Mouse (Mus musculus): Measurements from ENCODE around the gene Maged1. TPM values are rescaled to one million over a fixed set of nuclear protein-coding genes. Genes with fewer than 3 reads are reported as not detected.

Gene Maged1
- polyA plus RNA-seq (2016; fragmentation: Nextera tagmentation; extraction: Ambion mirVana) = 955 and 1,015 TPM in 2 replicates

DNA sequence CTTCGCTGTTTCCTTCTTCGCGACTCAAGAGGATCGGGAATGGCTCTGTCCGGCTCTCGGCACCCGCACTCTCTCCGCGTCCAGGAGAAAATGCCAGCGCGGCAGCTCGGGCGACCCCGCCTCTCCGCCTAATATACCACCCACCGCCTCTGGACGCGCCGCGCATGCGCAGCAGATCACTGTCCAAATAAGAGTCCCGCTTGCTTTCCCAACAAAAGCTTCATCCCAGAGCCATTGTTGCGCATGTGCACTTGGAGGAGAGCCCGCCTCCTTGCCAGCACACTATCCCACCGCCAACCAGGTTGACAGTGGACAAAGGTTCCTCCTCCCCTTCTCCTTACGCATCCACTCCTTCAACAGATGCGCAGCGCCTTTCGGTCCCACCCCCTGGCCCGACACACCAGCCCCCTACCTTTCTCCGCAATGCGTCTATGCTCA is at the start of gene Maged1:
Maged1 (minus strand) TSS at position 226 of the 438 bp plus-strand sequence.
- peak within 1 kb of the TSS; percentile 92 for H3K27ac ChIP-seq
- WGBS = 13% methylated on average over 27 of the region's 32 CpGs
- peak within 1 kb of the TSS; percentile 90 for H3K9ac ChIP-seq
- peak within 1 kb of the TSS; percentile 61 for H3K4me3 ChIP-seq
- peaks cover 19% of the 10 kb centered on the region for H3K4me1 ChIP-seq
- H3K4me2 ChIP-seq (replicated peaks) = peak within 1 kb of the TSS; percentile 55
- ATAC-seq (ENCODE audit: low FRiP score) = peak; percentile 91
- peaks cover 11% of the 10 kb centered on the region; the same call in 1 of the 2 replicates for H3K27me3 ChIP-seq
- peaks cover 31% of the 10 kb centered on the region for H3K36me3 ChIP-seq
- no peaks in the 10 kb centered on the region for H3K9me3 ChIP-seq (replicated peaks)

DNA sequence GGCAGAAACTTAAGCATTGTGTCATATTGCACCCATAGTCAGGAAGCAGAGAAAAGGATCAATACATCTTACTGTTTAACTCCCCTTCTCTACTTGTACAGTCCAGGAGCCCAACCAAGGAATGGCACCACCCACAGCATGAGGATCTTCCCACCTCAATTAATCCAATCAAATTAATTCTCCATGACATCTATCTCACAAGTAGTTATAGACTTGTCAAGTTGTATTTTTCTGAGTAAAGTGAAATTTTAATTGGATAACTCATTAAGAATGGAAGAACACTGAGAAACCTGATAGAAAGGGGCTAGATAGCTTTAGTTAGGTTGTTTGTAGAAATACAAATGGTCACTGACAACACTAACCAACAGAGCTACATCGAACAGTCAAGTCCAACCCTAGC is 38.3 kb upstream of the Maged1 start:
- 81% methylated on average over 1 of the region's 1 CpGs for WGBS
- H3K27ac ChIP-seq = no peak overlapping the region
- ATAC-seq (ENCODE audit: low FRiP score) = no peak
- H3K4me3 ChIP-seq = no peak overlapping the region
- no peak overlapping the region for H3K4me2 ChIP-seq (replicated peaks)
- H3K9me3 ChIP-seq (replicated peaks) = no peaks in the 10 kb centered on the region
- H3K9ac ChIP-seq = no peak overlapping the region
- no peaks in the 10 kb centered on the region for H3K36me3 ChIP-seq
- H3K27me3 ChIP-seq = no peaks in the 10 kb centered on the region
- no peaks in the 10 kb centered on the region for H3K4me1 ChIP-seq

GRCm38 (mm10) chrX:94564694-94565093 is 22.8 kb upstream of the Maged1 start:
- 75% methylated on average over 2 of the region's 2 CpGs for WGBS
- no peak overlapping the region for H3K27ac ChIP-seq
- H3K36me3 ChIP-seq = no peaks in the 10 kb centered on the region
- H3K4me2 ChIP-seq (replicated peaks) = no peak overlapping the region
- H3K9ac ChIP-seq = no peak overlapping the region
- H3K4me3 ChIP-seq = no peak overlapping the region
- H3K27me3 ChIP-seq = peaks cover 4% of the 10 kb centered on the region; the same call in 1 of the 2 replicates
- no peaks in the 10 kb centered on the region for H3K9me3 ChIP-seq (replicated peaks)
- H3K4me1 ChIP-seq = no peaks in the 10 kb centered on the region
- no peak for ATAC-seq (ENCODE audit: low FRiP score)

DNA sequence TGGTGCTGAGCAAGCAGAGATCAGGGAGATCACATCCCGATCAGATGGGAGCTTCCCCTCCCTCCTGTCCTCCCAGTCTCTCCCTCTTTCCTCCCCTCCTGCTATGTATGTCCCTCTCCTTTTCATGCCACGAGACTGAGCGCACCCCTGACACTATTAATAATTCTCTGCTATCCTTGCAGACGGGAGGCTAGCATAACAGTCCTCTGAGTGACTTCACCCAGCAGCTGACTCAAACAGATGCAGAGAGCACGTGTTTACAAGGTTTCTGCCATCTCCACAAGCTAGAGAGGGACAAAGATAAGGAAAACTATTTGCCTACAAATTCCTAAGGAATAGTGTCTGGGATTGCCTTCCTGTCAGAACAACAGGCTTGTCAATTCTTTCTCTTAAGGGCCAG is 20.4 kb upstream of the Maged1 start:
- 47% methylated on average over 5 of the region's 5 CpGs for WGBS

GRCm38 (mm10) chrX:94548227-94548626 is 6.3 kb upstream of the Maged1 start:
- no peaks in the 10 kb centered on the region for H3K9me3 ChIP-seq (replicated peaks)
- H3K4me1 ChIP-seq = no peaks in the 10 kb centered on the region
- ATAC-seq (ENCODE audit: low FRiP score) = no peak
- H3K27me3 ChIP-seq = no peaks in the 10 kb centered on the region; the same call in 1 of the 2 replicates
- H3K4me2 ChIP-seq (replicated peaks) = no peak overlapping the region
- no peak overlapping the region for H3K9ac ChIP-seq
- H3K27ac ChIP-seq = no peak overlapping the region
- H3K4me3 ChIP-seq = no peak overlapping the region
- no peaks in the 10 kb centered on the region for H3K36me3 ChIP-seq
- WGBS = 70% methylated on average over 3 of the region's 3 CpGs

More for the DNA sequence above, 20.4 kb upstream of the Maged1 start:
- H3K9me3 ChIP-seq (replicated peaks) = no peaks in the 10 kb centered on the region
- H3K4me3 ChIP-seq = no peak overlapping the region
- H3K27ac ChIP-seq = no peak overlapping the region
- no peaks in the 10 kb centered on the region for H3K4me1 ChIP-seq
- no peaks in the 10 kb centered on the region for H3K27me3 ChIP-seq
- ATAC-seq (ENCODE audit: low FRiP score) = no peak
- H3K9ac ChIP-seq = no peak overlapping the region
- H3K4me2 ChIP-seq (replicated peaks) = no peak overlapping the region
- H3K36me3 ChIP-seq = no peaks in the 10 kb centered on the region

DNA sequence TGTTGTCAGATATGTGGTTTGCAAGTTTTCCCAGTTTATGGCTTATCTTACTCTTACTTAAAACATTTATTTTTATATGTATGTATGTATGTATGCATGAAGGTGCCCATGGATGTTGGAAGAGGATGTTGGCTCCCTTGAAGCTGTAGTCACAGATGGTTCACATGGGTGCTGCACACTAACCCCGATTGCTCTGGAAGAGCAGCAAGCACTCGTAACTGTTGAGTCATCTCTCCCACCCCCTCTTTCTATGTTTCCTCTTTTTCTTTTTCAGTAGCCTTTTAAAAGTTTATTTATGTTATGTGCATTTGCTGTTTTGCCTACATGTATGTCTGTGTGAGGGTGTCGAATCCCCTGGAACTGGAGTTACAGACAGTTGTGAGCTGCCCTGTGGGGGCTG is 4.0 kb upstream of the Maged1 start:
- Histone ChIP-seq H3K27ac (no peak overlapping the region), H3K4me2 (replicated peaks) (no peak overlapping the region), H3K36me3 (no peaks in the 10 kb centered on the region), H3K27me3 (peaks cover 10% of the 10 kb centered on the region; the same call in 1 of the 2 replicates), H3K9me3 (replicated peaks) (no peaks in the 10 kb centered on the region), H3K9ac (no peak overlapping the region), H3K4me1 (0 out of 2 replicates have a peak, but pooled peaks cover 3% of the 10 kb centered on the region), H3K4me3 (no peak overlapping the region)
- 83% methylated on average over 3 of the region's 3 CpGs for WGBS
- ATAC-seq (ENCODE audit: low FRiP score) = no peak

DNA sequence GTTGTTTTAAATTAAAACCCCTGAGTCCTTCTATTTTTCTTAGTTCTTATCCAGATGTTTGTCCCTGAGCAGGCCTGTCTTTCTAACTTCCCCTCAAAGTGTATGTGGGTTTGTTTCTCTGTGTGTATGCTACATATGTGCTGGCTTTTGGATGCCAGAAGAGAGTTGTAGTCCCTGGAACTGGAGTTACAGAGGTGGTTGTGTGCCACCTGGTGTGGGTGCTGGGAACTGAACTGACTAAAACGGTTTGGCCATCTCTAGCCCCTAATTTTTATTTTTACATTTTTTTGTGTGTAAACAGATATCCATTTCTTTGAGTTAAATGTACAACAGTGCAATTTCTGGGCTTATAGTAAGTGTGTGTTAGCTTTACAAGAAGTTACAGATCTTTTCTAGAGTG is 3.0 kb upstream of the Maged1 start:
- 21% methylated on average over 1 of the region's 1 CpGs for WGBS
- Histone ChIP-seq H3K4me1 (peaks cover 6% of the 10 kb centered on the region), H3K27ac (peak overlapping the region; percentile 64; the same call in 1 of the 2 replicates), H3K9ac (no peak overlapping the region), H3K36me3 (peaks cover 1% of the 10 kb centered on the region; the same call in 1 of the 2 replicates), H3K4me3 (no peak overlapping the region), H3K4me2 (replicated peaks) (no peak overlapping the region), H3K9me3 (replicated peaks) (no peaks in the 10 kb centered on the region), H3K27me3 (peaks cover 11% of the 10 kb centered on the region; the same call in 1 of the 2 replicates)
- ATAC-seq (ENCODE audit: low FRiP score) = no peak

GRCm38 (mm10) chrX:94542536-94542935 is 593 bp upstream of the Maged1 start:
- H3K27me3 ChIP-seq = peaks cover 11% of the 10 kb centered on the region; the same call in 1 of the 2 replicates
- H3K4me2 ChIP-seq (replicated peaks) = peak overlapping the region; percentile 50
- peaks cover 19% of the 10 kb centered on the region for H3K4me1 ChIP-seq
- H3K9ac ChIP-seq = peak overlapping the region; percentile 55
- H3K4me3 ChIP-seq = peak overlapping the region; percentile 61
- no peaks in the 10 kb centered on the region for H3K9me3 ChIP-seq (replicated peaks)
- peaks cover 25% of the 10 kb centered on the region for H3K36me3 ChIP-seq
- H3K27ac ChIP-seq = peak overlapping the region; percentile 92
- 41% methylated on average over 9 of the region's 9 CpGs for WGBS
- 0 out of 2 replicates have a peak, but pooled peaks have one; percentile 1 for ATAC-seq (ENCODE audit: low FRiP score)

DNA sequence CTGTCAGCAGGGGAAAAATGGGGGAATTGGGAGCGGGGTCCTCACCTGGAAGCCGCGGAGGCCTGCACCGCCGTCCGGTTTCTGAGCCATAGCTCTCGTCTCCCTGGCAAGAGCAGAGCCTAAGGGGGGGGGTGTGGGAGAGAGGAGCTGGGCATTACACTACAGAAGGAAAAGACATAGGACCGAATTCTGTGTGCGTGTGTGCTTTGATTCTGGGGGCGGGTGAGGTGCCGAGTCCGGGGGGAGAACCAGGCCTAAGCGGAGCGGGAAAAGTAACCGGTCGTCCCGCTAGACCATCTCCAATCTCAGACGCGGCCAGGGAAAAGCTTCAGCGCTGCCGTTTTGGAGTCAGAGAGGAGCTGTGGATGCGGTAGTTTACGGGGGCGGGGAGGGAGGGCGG is 737 bp downstream of the Maged1 start:
- H3K9me3 ChIP-seq (replicated peaks) = no peaks in the 10 kb centered on the region
- ATAC-seq (ENCODE audit: low FRiP score) = peak; percentile 0
- peaks cover 37% of the 10 kb centered on the region for H3K36me3 ChIP-seq
- H3K27ac ChIP-seq = peak overlapping the region; percentile 92
- peak overlapping the region; percentile 55 for H3K4me2 ChIP-seq (replicated peaks)
- H3K4me3 ChIP-seq = peak overlapping the region; percentile 61
- peak overlapping the region; percentile 90 for H3K9ac ChIP-seq
- peaks cover 19% of the 10 kb centered on the region for H3K4me1 ChIP-seq
- peaks cover 11% of the 10 kb centered on the region; the same call in 1 of the 2 replicates for H3K27me3 ChIP-seq
- 18% methylated on average over 25 of the region's 25 CpGs for WGBS

GRCm38 (mm10) chrX:94540341-94541201 is 1.4 kb downstream of the Maged1 start:
- H3K9me3 ChIP-seq (replicated peaks) = no peaks in the 10 kb centered on the region
- peak overlapping the region; percentile 90 for H3K9ac ChIP-seq
- H3K4me2 ChIP-seq (replicated peaks) = peak overlapping the region; percentile 55
- peak; percentile 51 for ATAC-seq (ENCODE audit: low FRiP score)
- WGBS = 21% methylated on average over 37 of the region's 37 CpGs
- H3K4me1 ChIP-seq = peaks cover 19% of the 10 kb centered on the region
- H3K27me3 ChIP-seq = peaks cover 11% of the 10 kb centered on the region; the same call in 1 of the 2 replicates
- H3K36me3 ChIP-seq = peaks cover 42% of the 10 kb centered on the region
- peak overlapping the region; percentile 92 for H3K27ac ChIP-seq
- H3K4me3 ChIP-seq = peak overlapping the region; percentile 61

- peaks cover 3% of the 10 kb centered on the region; the same call in 1 of the 2 replicates for H3K27me3 ChIP-seq
- WGBS = 68% methylated on average over 2 of the region's 2 CpGs
- H3K9ac ChIP-seq = no peak overlapping the region
- H3K27ac ChIP-seq = no peak overlapping the region
- peaks cover 38% of the 10 kb centered on the region for H3K36me3 ChIP-seq
- no peak overlapping the region for H3K4me2 ChIP-seq (replicated peaks)
- no peaks in the 10 kb centered on the region for H3K9me3 ChIP-seq (replicated peaks)
- H3K4me3 ChIP-seq = no peak overlapping the region
- peaks cover 8% of the 10 kb centered on the region for H3K4me1 ChIP-seq
- ATAC-seq (ENCODE audit: low FRiP score) = no peak
Measured at GRCm38 (mm10) chrX:94534346-94534745, 7.6 kb downstream of the Maged1 start.

DNA sequence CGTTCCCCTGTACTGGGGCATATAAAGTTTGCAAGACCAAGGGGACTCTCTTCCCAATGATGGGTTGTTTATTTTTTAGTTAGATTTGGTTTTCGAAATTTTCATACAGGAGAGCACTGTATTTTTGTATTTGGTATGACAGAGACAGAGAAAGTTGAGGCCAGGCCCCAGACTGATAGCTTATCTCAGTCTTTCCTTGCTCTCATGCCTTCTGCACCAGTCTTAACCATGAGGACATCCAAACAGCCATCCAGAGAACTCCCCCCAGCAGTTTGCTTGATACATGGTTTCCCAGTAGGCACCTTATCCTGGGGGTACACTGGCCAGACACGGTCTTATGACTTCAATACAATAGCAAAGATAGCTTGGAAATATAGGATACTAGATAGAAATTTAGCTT is 11.6 kb downstream of the Maged1 start:
- H3K27me3 ChIP-seq = peaks cover 3% of the 10 kb centered on the region
- H3K4me1 ChIP-seq = no peaks in the 10 kb centered on the region
- no peaks in the 10 kb centered on the region for H3K9me3 ChIP-seq (replicated peaks)
- no peak overlapping the region for H3K9ac ChIP-seq
- H3K4me3 ChIP-seq = no peak overlapping the region
- H3K27ac ChIP-seq = no peak overlapping the region
- 81% methylated on average over 3 of the region's 3 CpGs for WGBS
- no peak for ATAC-seq (ENCODE audit: low FRiP score)
- no peaks in the 10 kb centered on the region for H3K36me3 ChIP-seq
- no peak overlapping the region for H3K4me2 ChIP-seq (replicated peaks)
